Mouse (Mus musculus) cerebellum, adult 2 months (tissue): ENCODE results near the gene Gm44503. TPM values are rescaled to one million over a fixed set of nuclear protein-coding genes. Genes with fewer than 3 reads are reported as not detected.

Experiments used
- DNase-seq, 2 experiments: peaks; one replicate each; pipeline ENCODE4 v3.0.0; 2021
- H3K27ac ChIP-seq: fragments of 200-500 bp; 2 replicates; pipeline ENCODE4 v1.5.1; 2012; ENCODE audit warnings: low read length, control low read depth, inconsistent platforms; ENCODE audit not compliant: insufficient read depth
- H3K27me3 ChIP-seq: fragments of 200-500 bp; 2 replicates; pipeline ENCODE4 v1.6.1; 2012; ENCODE audit warnings: inconsistent platforms, mild to moderate bottlenecking, low read length, moderate library complexity; ENCODE audit not compliant: control insufficient read depth, insufficient read depth
- H3K4me1 ChIP-seq: fragments of 200-500 bp; 2 replicates; pipeline ENCODE4 v1.6.1; 2011; ENCODE audit warnings: low read length; ENCODE audit not compliant: control insufficient read depth, insufficient read depth
- H3K4me3 ChIP-seq: fragments of 200-500 bp; replicated peaks from 2 replicates; pipeline ENCODE3; 2011; ENCODE audit warnings: mild to moderate bottlenecking, low read depth, low read length, control low read depth; ENCODE audit not compliant: insufficient read depth
- CTCF ChIP-seq: fragments of 200-500 bp; IDR thresholded peaks from 2 replicates; pipeline ENCODE4 v1.5.1; 2011; ENCODE audit warnings: low read depth, mild to moderate bottlenecking, control low read depth, low read length, moderate library complexity, borderline replicate concordance; ENCODE audit not compliant: insufficient read depth
- POLR2A ChIP-seq: fragments of 200-500 bp; IDR thresholded peaks from 2 replicates; pipeline ENCODE4 v1.6.1; 2011; ENCODE audit warnings: low read length, control low read depth, borderline replicate concordance; ENCODE audit not compliant: insufficient read depth
- WGBS: fragments of 180-500 bp; shearing (Covaris S2); methylation state at CpG from one replicate; pipeline ENCODE4 v1.1.7; 2018; 5-methylcytosine and 5-hydroxymethylcytosine counted together
- polyA plus RNA-seq: library from polyadenylated mRNA; depleted of rRNA; stranded (reverse); fragments of >200 nt; gene quantifications from 2 replicates; pipeline ENCODE4 v1.2.3, GENCODE M21; 2012; rRNA removed

The Gm44503 gene
- polyA plus RNA-seq = 0.07 TPM in 1 of 2 replicates, not detected in the other

- no peak within 1 kb of the TSS for H3K27ac ChIP-seq
- 2% methylated on average over 43 of the region's 43 CpGs for WGBS
- H3K27me3 ChIP-seq = no peaks in the 10 kb centered on the region
- peak; percentile 69 to 72 for DNase-seq
- H3K4me3 ChIP-seq = peak within 1 kb of the TSS; percentile 90
- TF ChIP-seq POLR2A (peak; percentile 33; the same call in 1 of the 2 replicates), CTCF (no peak)
- no peaks in the 10 kb centered on the region for H3K4me1 ChIP-seq
These were observed at the start of gene Gm44503, which contains the start of gene Dyx1c1 for GRCm38 (mm10) chr9:72958521-72959450. Gene Gm44503 (plus strand): TSS chr9:72958852. Gene Dyx1c1 (plus strand): TSS chr9:72958785.

- whole genome bisulfite sequencing = 92% methylated on average over 2 of the region's 2 CpGs
- no peak overlapping the region for H3K27ac ChIP-seq
- no peaks in the 10 kb centered on the region for H3K27me3 ChIP-seq
- H3K4me1 ChIP-seq = no peaks in the 10 kb centered on the region
- TF ChIP-seq CTCF = no peak
- TF ChIP-seq POLR2A = no peak
- H3K4me3 ChIP-seq = no peak overlapping the region
- no peak for DNase-seq
These were observed 47.3 kb upstream of the Gm44503 start for GRCm38 (mm10) chr9:72911381-72911780.

GRCm38 (mm10) chr9:72913551-72913950 lies 45.1 kb upstream of the Gm44503 start:
- Histone ChIP-seq H3K4me3 (no peak overlapping the region), H3K4me1 (no peaks in the 10 kb centered on the region), H3K27ac (no peak overlapping the region), H3K27me3 (no peaks in the 10 kb centered on the region)
- 66% methylated on average over 6 of the region's 6 CpGs for WGBS
- no peak for TF ChIP-seq POLR2A
- no peak for TF ChIP-seq CTCF
- DNase-seq = no peak

GRCm38 (mm10) chr9:72915728-72916127 lies 42.9 kb upstream of the Gm44503 start:
- 68% methylated on average over 7 of the region's 7 CpGs for WGBS
- Histone ChIP-seq H3K4me3 (no peak overlapping the region), H3K4me1 (no peaks in the 10 kb centered on the region), H3K27ac (no peak overlapping the region), H3K27me3 (no peaks in the 10 kb centered on the region)
- no peak for DNase-seq
- TF ChIP-seq CTCF (no peak), POLR2A (no peak)

- TF ChIP-seq CTCF = no peak
- TF ChIP-seq POLR2A = no peak
- peaks cover 5% of the 10 kb centered on the region for H3K4me1 ChIP-seq
- H3K4me3 ChIP-seq = no peak overlapping the region
- DNase-seq = no peak
- H3K27ac ChIP-seq = no peak overlapping the region
- H3K27me3 ChIP-seq = no peaks in the 10 kb centered on the region
- 87% methylated on average over 3 of the region's 3 CpGs for WGBS
These were observed 35.6 kb upstream of the Gm44503 start for GRCm38 (mm10) chr9:72923068-72923467.

GRCm38 (mm10) chr9:72925021-72925934 lies 33.4 kb upstream of the Gm44503 start, which contains the start of gene Pygo1:
Gene Pygo1 (plus strand): TSS chr9:72925645.
- Histone ChIP-seq H3K4me1 (peaks cover 5% of the 10 kb centered on the region), H3K27ac (no peak within 1 kb of the TSS), H3K4me3 (peak within 1 kb of the TSS; percentile 82), H3K27me3 (no peaks in the 10 kb centered on the region)
- TF ChIP-seq POLR2A = no peak
- no peak for TF ChIP-seq CTCF
- DNase-seq = peak; percentile 38 to 56
- WGBS = under 1% methylated on average over 107 of the region's 108 CpGs

- TF ChIP-seq POLR2A (no peak), CTCF (no peak)
- H3K27ac ChIP-seq = no peak overlapping the region
- DNase-seq = no peak
- WGBS = 2% methylated on average over 20 of the region's 20 CpGs
- peaks cover 5% of the 10 kb centered on the region for H3K4me1 ChIP-seq
- no peaks in the 10 kb centered on the region for H3K27me3 ChIP-seq
- H3K4me3 ChIP-seq = peak overlapping the region; percentile 82
These were observed 32.8 kb upstream of the Gm44503 start for GRCm38 (mm10) chr9:72925935-72926258.
